Mouse (Mus musculus): Measurements from ENCODE around the gene Clstn1. TPM values are rescaled to one million over a fixed set of nuclear protein-coding genes. Genes with fewer than 3 reads are reported as not detected.

Clstn1 gene
- polyA plus RNA-seq, 1 experiment from 2014 or later = 38.9 TPM

- H3K4me3 ChIP-seq = no peak overlapping the region
- H3K9me3 ChIP-seq (replicated peaks) = no peaks in the 10 kb centered on the region
- no peak overlapping the region for H3K4me2 ChIP-seq
- ATAC-seq (ENCODE audit: insufficient number of reproducible peaks, low FRiP score) = no peak
- H3K27me3 ChIP-seq (replicated peaks) = peaks cover 10% of the 10 kb centered on the region; the same call in 1 of the 2 replicates
- peaks cover 5% of the 10 kb centered on the region; the same call in 1 of the 2 replicates for H3K36me3 ChIP-seq
- no peak overlapping the region for H3K27ac ChIP-seq (ENCODE audit: poor library complexity, severe bottlenecking)
- 17% methylated on average over 8 of the region's 8 CpGs for WGBS
- H3K4me1 ChIP-seq (replicated peaks) = peaks cover 59% of the 10 kb centered on the region
- no peak overlapping the region for H3K9ac ChIP-seq
These were observed 18.7 kb upstream of the Clstn1 start for GRCm38 (mm10) chr4:149567432-149568026.

DNA sequence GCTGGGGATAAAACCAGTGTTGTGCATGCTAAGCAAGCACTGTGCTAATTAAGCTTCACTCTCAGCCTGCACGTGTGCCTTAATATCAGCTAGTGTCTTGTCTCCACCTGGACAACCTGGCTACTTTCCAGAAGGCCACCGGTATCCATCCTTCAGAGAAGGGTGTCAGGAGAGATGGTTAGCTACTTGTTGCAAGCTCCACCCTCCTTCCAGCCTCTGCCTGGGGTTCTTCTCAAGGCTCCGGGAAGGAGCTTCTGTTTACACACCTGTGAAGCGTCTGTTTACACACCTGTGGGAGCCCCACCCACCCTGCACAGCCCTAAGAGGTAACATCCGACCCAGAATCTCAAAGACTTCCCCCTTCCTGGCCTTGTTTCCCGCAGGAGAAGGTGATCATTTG, 17.6 kb upstream of the Clstn1 start:
- Histone ChIP-seq H3K36me3 (peaks cover 5% of the 10 kb centered on the region; the same call in 1 of the 2 replicates), H3K4me1 (replicated peaks) (peaks cover 55% of the 10 kb centered on the region), H3K9me3 (replicated peaks) (no peaks in the 10 kb centered on the region), H3K27me3 (replicated peaks) (peaks cover 21% of the 10 kb centered on the region; the same call in 1 of the 2 replicates), H3K4me3 (no peak overlapping the region), H3K4me2 (no peak overlapping the region), H3K27ac (ENCODE audit: poor library complexity, severe bottlenecking) (no peak overlapping the region), H3K9ac (no peak overlapping the region)
- no peak for ATAC-seq (ENCODE audit: insufficient number of reproducible peaks, low FRiP score)
- 67% methylated on average over 6 of the region's 6 CpGs for WGBS

DNA sequence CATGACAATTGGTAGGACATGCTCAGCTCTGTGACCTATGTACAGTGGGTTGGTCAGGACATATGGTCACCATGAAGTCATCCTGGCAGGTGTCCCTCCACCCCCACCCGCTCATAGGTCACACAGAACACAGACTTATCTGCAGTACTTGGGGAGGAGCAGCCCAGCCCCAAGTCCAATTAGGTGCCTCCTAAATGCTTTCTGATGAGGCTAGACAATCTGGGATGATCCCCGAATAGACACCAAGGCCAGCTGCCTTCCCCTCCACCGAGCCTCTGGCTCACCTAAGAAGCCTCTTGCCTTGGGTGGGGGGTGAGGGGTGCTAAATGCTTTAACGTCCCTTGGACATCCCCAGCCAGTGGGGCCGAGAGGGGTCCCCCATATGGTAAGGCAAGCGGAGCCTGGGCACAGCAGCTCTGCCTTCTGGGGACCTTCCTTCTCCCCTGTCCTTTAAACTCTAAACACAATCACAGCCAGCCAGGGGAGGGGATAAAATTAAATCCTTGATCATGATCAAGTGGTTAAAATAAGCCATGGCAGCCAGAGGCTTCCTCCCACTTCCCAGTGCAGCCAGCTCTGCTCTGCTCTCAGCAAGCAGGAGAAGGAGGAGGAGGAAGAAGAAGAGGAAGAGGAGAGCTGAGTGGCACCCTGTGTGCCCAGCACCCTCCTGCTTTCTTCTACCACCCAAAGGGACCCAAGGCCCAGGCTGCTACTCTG, 16.3 kb upstream of the Clstn1 start:
- Histone ChIP-seq H3K4me2 (no peak overlapping the region), H3K4me3 (no peak overlapping the region), H3K9me3 (replicated peaks) (no peaks in the 10 kb centered on the region), H3K4me1 (replicated peaks) (peaks cover 43% of the 10 kb centered on the region), H3K36me3 (peaks cover 5% of the 10 kb centered on the region; the same call in 1 of the 2 replicates), H3K27me3 (replicated peaks) (peaks cover 21% of the 10 kb centered on the region; the same call in 1 of the 2 replicates), H3K27ac (ENCODE audit: poor library complexity, severe bottlenecking) (no peak overlapping the region), H3K9ac (no peak overlapping the region)
- WGBS = 68% methylated on average over 6 of the region's 6 CpGs
- no peak for ATAC-seq (ENCODE audit: insufficient number of reproducible peaks, low FRiP score)

DNA sequence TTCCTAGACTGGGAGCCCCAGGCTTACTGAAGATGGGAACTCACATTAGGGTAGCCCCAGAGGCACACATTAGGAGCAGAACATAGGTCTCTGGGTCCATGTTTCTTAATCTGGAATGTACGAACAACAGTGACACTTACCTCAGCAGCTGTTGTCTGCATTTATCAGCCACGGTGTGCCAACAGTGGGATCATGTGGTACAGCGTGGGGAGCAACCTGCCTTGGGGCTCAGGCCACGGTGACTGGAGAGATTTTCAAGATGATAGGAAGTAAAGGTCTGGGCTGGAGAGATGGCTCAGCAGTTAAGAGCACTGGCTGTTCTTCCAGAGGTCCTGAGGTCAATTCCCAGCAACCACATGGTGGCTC, 15.8 kb upstream of the Clstn1 start:
- Histone ChIP-seq H3K4me1 (replicated peaks) (peaks cover 37% of the 10 kb centered on the region), H3K9me3 (replicated peaks) (no peaks in the 10 kb centered on the region)

GRCm38 (mm10) chr4:149571209-149571608, 15.1 kb upstream of the Clstn1 start:
- H3K4me2 ChIP-seq = peak overlapping the region; percentile 11; the same call in 1 of the 2 replicates
- H3K4me1 ChIP-seq (replicated peaks) = peaks cover 33% of the 10 kb centered on the region
- WGBS = 61% methylated on average over 5 of the region's 5 CpGs

More for the DNA sequence above, 15.8 kb upstream of the Clstn1 start:
- Histone ChIP-seq H3K4me3 (no peak overlapping the region), H3K4me2 (no peak overlapping the region), H3K9ac (no peak overlapping the region), H3K36me3 (peaks cover 5% of the 10 kb centered on the region; the same call in 1 of the 2 replicates), H3K27me3 (replicated peaks) (peaks cover 21% of the 10 kb centered on the region; the same call in 1 of the 2 replicates), H3K27ac (ENCODE audit: poor library complexity, severe bottlenecking) (no peak overlapping the region)
- ATAC-seq (ENCODE audit: insufficient number of reproducible peaks, low FRiP score) = no peak
- WGBS = 66% methylated on average over 4 of the region's 4 CpGs

GRCm38 (mm10) chr4:149571651-149572149, 14.6 kb upstream of the Clstn1 start:
- no peak; the same call in 1 of the 2 replicates for ATAC-seq (ENCODE audit: insufficient number of reproducible peaks, low FRiP score)
- Histone ChIP-seq H3K4me3 (no peak overlapping the region), H3K27me3 (replicated peaks) (peaks cover 30% of the 10 kb centered on the region), H3K36me3 (no peaks in the 10 kb centered on the region), H3K9me3 (replicated peaks) (no peaks in the 10 kb centered on the region), H3K4me1 (replicated peaks) (peaks cover 33% of the 10 kb centered on the region), H3K9ac (0 out of 2 replicates have a peak overlapping the region, but pooled peaks have one; percentile 24), H3K27ac (ENCODE audit: poor library complexity, severe bottlenecking) (no peak overlapping the region), H3K4me2 (peak overlapping the region; percentile 11; the same call in 1 of the 2 replicates)
- WGBS = 39% methylated on average over 8 of the region's 8 CpGs

More at GRCm38 (mm10) chr4:149571209-149571608, 15.1 kb upstream of the Clstn1 start:
- no peaks in the 10 kb centered on the region for H3K36me3 ChIP-seq
- no peaks in the 10 kb centered on the region for H3K9me3 ChIP-seq (replicated peaks)
- no peak overlapping the region for H3K4me3 ChIP-seq
- H3K27ac ChIP-seq (ENCODE audit: poor library complexity, severe bottlenecking) = no peak overlapping the region
- peaks cover 25% of the 10 kb centered on the region; the same call in 1 of the 2 replicates for H3K27me3 ChIP-seq (replicated peaks)
- H3K9ac ChIP-seq = 0 out of 2 replicates have a peak overlapping the region, but pooled peaks have one; percentile 24
- no peak for ATAC-seq (ENCODE audit: insufficient number of reproducible peaks, low FRiP score)

- peaks cover 30% of the 10 kb centered on the region for H3K4me1 ChIP-seq (replicated peaks)
- no peak overlapping the region for H3K27ac ChIP-seq (ENCODE audit: poor library complexity, severe bottlenecking)
- no peak for ATAC-seq (ENCODE audit: insufficient number of reproducible peaks, low FRiP score)
These were observed 13.8 kb upstream of the Clstn1 start for GRCm38 (mm10) chr4:149572446-149572845.

DNA sequence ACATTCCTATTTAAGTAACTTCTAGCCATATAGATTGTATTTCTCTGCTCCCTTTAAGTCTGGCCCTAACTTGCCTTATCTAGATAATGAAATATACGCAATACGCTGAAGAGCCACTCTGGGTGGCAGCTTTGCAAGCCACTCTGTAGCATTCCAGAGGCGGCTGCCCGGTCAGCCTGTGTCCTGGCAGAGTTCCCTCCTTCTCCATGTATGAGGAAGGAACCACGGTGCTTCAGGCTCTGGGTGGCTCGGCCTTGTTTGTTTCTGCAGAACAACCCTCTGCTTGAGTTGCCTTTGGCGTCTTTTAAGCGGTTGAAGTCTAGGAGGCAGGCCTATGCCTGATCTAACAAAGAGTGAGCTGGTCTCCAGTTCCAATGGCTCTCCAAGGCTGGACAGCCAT, 13.4 kb upstream of the Clstn1 start:
- Histone ChIP-seq H3K4me1 (replicated peaks) (peaks cover 26% of the 10 kb centered on the region), H3K4me2 (no peak overlapping the region), H3K36me3 (no peaks in the 10 kb centered on the region), H3K4me3 (no peak overlapping the region), H3K27ac (ENCODE audit: poor library complexity, severe bottlenecking) (no peak overlapping the region), H3K27me3 (replicated peaks) (peaks cover 39% of the 10 kb centered on the region), H3K9ac (no peak overlapping the region), H3K9me3 (replicated peaks) (no peaks in the 10 kb centered on the region)
- ATAC-seq (ENCODE audit: insufficient number of reproducible peaks, low FRiP score) = no peak
- WGBS = 45% methylated on average over 8 of the region's 8 CpGs

More at GRCm38 (mm10) chr4:149572446-149572845, 13.8 kb upstream of the Clstn1 start:
- Histone ChIP-seq H3K4me2 (no peak overlapping the region), H3K36me3 (no peaks in the 10 kb centered on the region), H3K4me3 (no peak overlapping the region), H3K9me3 (replicated peaks) (no peaks in the 10 kb centered on the region), H3K27me3 (replicated peaks) (peaks cover 37% of the 10 kb centered on the region), H3K9ac (no peak overlapping the region)
- WGBS = 37% methylated on average over 5 of the region's 9 CpGs

DNA sequence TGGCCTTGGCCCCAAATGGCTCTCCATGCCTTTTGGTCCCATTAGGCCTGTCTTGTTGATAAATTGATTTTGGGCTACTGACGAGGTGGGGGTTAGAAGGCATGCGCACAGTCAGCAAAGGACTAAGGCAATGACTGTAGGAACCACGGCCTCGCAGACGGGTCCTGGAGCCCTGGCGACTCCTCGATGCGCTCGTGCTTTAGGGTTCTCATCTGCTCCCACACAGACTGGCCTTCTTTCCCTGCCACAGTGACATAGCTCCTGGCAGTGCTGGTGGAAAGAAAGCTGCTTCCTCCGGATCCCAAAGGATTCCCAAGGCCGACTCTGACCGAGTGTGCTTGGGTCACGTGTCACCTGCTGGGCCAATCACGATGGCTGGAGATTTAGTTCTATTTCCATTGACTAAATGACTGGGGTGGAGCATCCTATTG, 11.9 kb upstream of the Clstn1 start:
- H3K27me3 ChIP-seq (replicated peaks) = peaks cover 54% of the 10 kb centered on the region
- 60% methylated on average over 14 of the region's 14 CpGs for WGBS
- H3K9ac ChIP-seq = no peak overlapping the region
- H3K4me3 ChIP-seq = no peak overlapping the region
- H3K9me3 ChIP-seq (replicated peaks) = no peaks in the 10 kb centered on the region
- ATAC-seq (ENCODE audit: insufficient number of reproducible peaks, low FRiP score) = no peak
- H3K4me2 ChIP-seq = no peak overlapping the region
- peaks cover 23% of the 10 kb centered on the region for H3K4me1 ChIP-seq (replicated peaks)
- H3K27ac ChIP-seq (ENCODE audit: poor library complexity, severe bottlenecking) = no peak overlapping the region
- H3K36me3 ChIP-seq = no peaks in the 10 kb centered on the region

DNA sequence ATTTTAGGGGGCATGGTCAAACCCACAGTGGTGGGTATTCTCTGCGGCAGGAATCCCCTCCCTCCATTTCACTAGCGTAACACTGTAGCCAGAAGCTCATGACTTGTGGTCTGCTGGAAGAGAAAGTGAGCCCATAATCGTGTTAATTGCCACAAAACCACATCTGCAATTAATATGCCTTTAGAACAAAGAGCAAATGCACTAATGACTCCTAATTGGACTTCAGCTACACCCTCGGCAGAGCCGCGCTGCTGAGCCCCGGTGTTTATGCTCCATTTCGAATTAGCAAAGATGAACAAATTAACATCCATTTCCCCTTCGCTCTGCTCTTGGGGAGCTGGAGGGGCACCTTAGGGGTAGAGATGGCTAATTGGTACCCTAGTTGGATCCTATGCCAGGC, 10.2 kb upstream of the Clstn1 start:
- WGBS = 85% methylated on average over 9 of the region's 9 CpGs
- H3K4me1 ChIP-seq (replicated peaks) = peaks cover 21% of the 10 kb centered on the region
- H3K9ac ChIP-seq = no peak overlapping the region
- no peak for ATAC-seq (ENCODE audit: insufficient number of reproducible peaks, low FRiP score)
- H3K9me3 ChIP-seq (replicated peaks) = no peaks in the 10 kb centered on the region
- no peaks in the 10 kb centered on the region for H3K36me3 ChIP-seq
- H3K4me3 ChIP-seq = no peak overlapping the region
- H3K4me2 ChIP-seq = no peak overlapping the region
- no peak overlapping the region for H3K27ac ChIP-seq (ENCODE audit: poor library complexity, severe bottlenecking)
- H3K27me3 ChIP-seq (replicated peaks) = peaks cover 65% of the 10 kb centered on the region

- Histone ChIP-seq H3K9me3 (replicated peaks) (no peaks in the 10 kb centered on the region), H3K4me3 (no peak overlapping the region), H3K27ac (ENCODE audit: poor library complexity, severe bottlenecking) (no peak overlapping the region), H3K27me3 (replicated peaks) (peaks cover 65% of the 10 kb centered on the region), H3K4me2 (no peak overlapping the region), H3K9ac (no peak overlapping the region), H3K36me3 (no peaks in the 10 kb centered on the region), H3K4me1 (replicated peaks) (peaks cover 11% of the 10 kb centered on the region)
- WGBS = 26% methylated on average over 4 of the region's 4 CpGs
- ATAC-seq (ENCODE audit: insufficient number of reproducible peaks, low FRiP score) = no peak
These were observed 9.2 kb upstream of the Clstn1 start for GRCm38 (mm10) chr4:149576993-149577548.

All from heart, embryonic 12.5 days (tissue).